ENCODE assay signal across 18 mouse cellular contexts in genomic region chr2:93266565-93267169, GRCm38 (mm10).
DNase-seq lines count a peak whose midpoint lies in the region; ATAC-seq and TF ChIP-seq lines count a peak whose summit lies in the region.
"Had no signal": no experiment of that assay in that cellular context is flagged by ENCODE, and none has a peak within 500 bp of the region (broad histone marks: within the 10 kb centered on the region; RNA-seq: fewer than 3 reads in every experiment).

No protein-coding gene starts in this region.

- no peak for TF ChIP-seq EP300 in stomach, postnatal 0 days (optimal IDR thresholded peaks at IDR 0.05)

- WGBS in kidney, embryonic 15.5 days, result 47% methylated on average over 7 of the region's 7 CpGs
- WGBS in forebrain, embryonic 13.5 days, result 15% methylated on average over 7 of the region's 7 CpGs
- 41% methylated on average over 7 of the region's 7 CpGs for WGBS in hindbrain, embryonic 13.5 days
- WGBS in midbrain, postnatal 0 days, result 38% methylated on average over 7 of the region's 7 CpGs
- 71% methylated on average over 7 of the region's 7 CpGs for WGBS in stomach, postnatal 0 days

- no peak for DNase-seq in kidney, postnatal 25 days
- DNase-seq in midbrain, postnatal 0 days (ENCODE audit: low spot score), result peak; percentile 56
- DNase-seq in urinary bladder, postnatal 10 days (ENCODE audit: low spot score), result no peak
- DNase-seq in left cerebral cortex, adult 2 months (ENCODE audit: extremely low spot score in 1 of 2, low spot score in 2 of 2), result no peak
- no peak for DNase-seq in stomach, postnatal 0 days (ENCODE audit: low spot score)
- DNase-seq: cerebellum, adult 2 months; gastrocnemius, postnatal 25 days; left cerebral cortex, postnatal 4 days; right cerebral cortex, postnatal 14 days; thymus, postnatal 4 days had no signal

- H3K9me3 ChIP-seq in kidney, embryonic 15.5 days (replicated peaks), result no peaks in the 10 kb centered on the region
- no peaks in the 10 kb centered on the region for H3K9me3 ChIP-seq in forebrain, embryonic 13.5 days (replicated peaks)
- no peaks in the 10 kb centered on the region for H3K9me3 ChIP-seq in hindbrain, embryonic 13.5 days
- no peaks in the 10 kb centered on the region for H3K9me3 ChIP-seq in midbrain, postnatal 0 days (ENCODE audit: low read length)
- no peaks in the 10 kb centered on the region for H3K9me3 ChIP-seq in stomach, postnatal 0 days (ENCODE audit: control insufficient read depth, low read length)
- H3K9me3 ChIP-seq: embryonic facial prominence, embryonic 12.5 days; lung, embryonic 15.5 days had no signal

- no peak overlapping the region for H3K9ac ChIP-seq in kidney, embryonic 15.5 days
- H3K9ac ChIP-seq in forebrain, embryonic 13.5 days, result no peak overlapping the region
- no peak overlapping the region for H3K9ac ChIP-seq in hindbrain, embryonic 13.5 days
- no peak overlapping the region for H3K9ac ChIP-seq in midbrain, postnatal 0 days (replicated peaks; ENCODE audit: low read length, poor library complexity, severe bottlenecking)
- H3K9ac ChIP-seq in stomach, postnatal 0 days (ENCODE audit: low read length), result no peak overlapping the region
- H3K9ac ChIP-seq: embryonic facial prominence, embryonic 12.5 days; lung, embryonic 15.5 days had no signal

- H3K36me3 ChIP-seq in kidney, embryonic 15.5 days, result no peaks in the 10 kb centered on the region
- no peaks in the 10 kb centered on the region for H3K36me3 ChIP-seq in forebrain, embryonic 13.5 days (ENCODE audit: poor library complexity, severe bottlenecking)
- no peaks in the 10 kb centered on the region for H3K36me3 ChIP-seq in hindbrain, embryonic 13.5 days
- no peaks in the 10 kb centered on the region for H3K36me3 ChIP-seq in midbrain, postnatal 0 days (ENCODE audit: insufficient read depth, low read length)
- no peaks in the 10 kb centered on the region for H3K36me3 ChIP-seq in stomach, postnatal 0 days (ENCODE audit: control insufficient read depth, insufficient read depth, low read length)
- H3K36me3 ChIP-seq: embryonic facial prominence, embryonic 12.5 days; lung, embryonic 15.5 days had no signal

- no peak for ATAC-seq in kidney, embryonic 15.5 days (replicated peaks; ENCODE audit: low FRiP score)
- peak; percentile 44; the same call in 1 of the 2 replicates for ATAC-seq in forebrain, embryonic 13.5 days
- peak; percentile 34; the same call in 1 of the 2 replicates for ATAC-seq in hindbrain, embryonic 13.5 days (ENCODE audit: low FRiP score)
- ATAC-seq in midbrain, postnatal 0 days (ENCODE audit: low FRiP score), result no peak
- ATAC-seq in stomach, postnatal 0 days (ENCODE audit: low FRiP score, low TSS enrichment), result no peak
- ATAC-seq: activated CD4-positive, CD25-positive, alpha-beta regulatory T cell, adult 4 months; inflammation-experienced regulatory T-cells, adult 6 months had no signal

- H3K4me1 ChIP-seq in kidney, embryonic 15.5 days, result peaks cover 75% of the 10 kb centered on the region
- H3K4me1 ChIP-seq in forebrain, embryonic 13.5 days, result peaks cover 48% of the 10 kb centered on the region
- H3K4me1 ChIP-seq in hindbrain, embryonic 13.5 days (replicated peaks), result peaks cover 76% of the 10 kb centered on the region
- no peaks in the 10 kb centered on the region for H3K4me1 ChIP-seq in midbrain, postnatal 0 days (ENCODE audit: insufficient read depth, low read length)
- H3K4me1 ChIP-seq in stomach, postnatal 0 days (replicated peaks; ENCODE audit: control insufficient read depth, insufficient read depth), result no peaks in the 10 kb centered on the region

- H3K27ac ChIP-seq in kidney, embryonic 15.5 days, result peak overlapping the region; percentile 9
- no peak overlapping the region for H3K27ac ChIP-seq in forebrain, embryonic 13.5 days
- peak overlapping the region; percentile 84 for H3K27ac ChIP-seq in hindbrain, embryonic 13.5 days
- H3K27ac ChIP-seq in midbrain, postnatal 0 days (ENCODE audit: low read depth, low read length), result no peak overlapping the region
- no peak overlapping the region for H3K27ac ChIP-seq in left cerebral cortex, adult 2 months
- H3K27ac ChIP-seq in stomach, postnatal 0 days (replicated peaks), result no peak overlapping the region
- H3K27ac ChIP-seq: embryonic facial prominence, embryonic 12.5 days had no signal

- no peak overlapping the region for H3K4me3 ChIP-seq in kidney, embryonic 15.5 days (replicated peaks)
- H3K4me3 ChIP-seq in forebrain, embryonic 13.5 days, result no peak overlapping the region
- no peak overlapping the region for H3K4me3 ChIP-seq in hindbrain, embryonic 13.5 days
- H3K4me3 ChIP-seq in midbrain, postnatal 0 days (ENCODE audit: low read depth, low read length), result no peak overlapping the region
- H3K4me3 ChIP-seq in left cerebral cortex, adult 2 months, result no peak overlapping the region
- no peak overlapping the region for H3K4me3 ChIP-seq in stomach, postnatal 0 days (ENCODE audit: low read depth, low read length)
- H3K4me3 ChIP-seq: embryonic facial prominence, embryonic 12.5 days; lung, embryonic 15.5 days had no signal

- intact Hi-C loops in left cerebral cortex, adult 2 months (cut with DNase I), result no loop called here

- H3K4me2 ChIP-seq in kidney, embryonic 15.5 days, result no peak overlapping the region
- H3K4me2 ChIP-seq in forebrain, embryonic 13.5 days, result no peak overlapping the region
- H3K4me2 ChIP-seq in hindbrain, embryonic 13.5 days, result no peak overlapping the region
- H3K4me2 ChIP-seq in midbrain, postnatal 0 days (ENCODE audit: low read depth, low read length, poor library complexity, severe bottlenecking), result no peak overlapping the region
- no peak overlapping the region for H3K4me2 ChIP-seq in stomach, postnatal 0 days (replicated peaks; ENCODE audit: low read depth)
- H3K4me2 ChIP-seq: embryonic facial prominence, embryonic 12.5 days; liver, embryonic 11.5 days; lung, embryonic 15.5 days had no signal

- TF ChIP-seq CTCF in midbrain, postnatal 0 days (IDR thresholded peaks at IDR 0.05), result no peak
- TF ChIP-seq CTCF in left cerebral cortex, adult 2 months (IDR thresholded peaks at IDR 0.05), result no peak
- no peak for TF ChIP-seq CTCF in stomach, postnatal 0 days (IDR thresholded peaks at IDR 0.05; ENCODE audit: low read depth)

- no peaks in the 10 kb centered on the region for H3K27me3 ChIP-seq in kidney, embryonic 15.5 days
- H3K27me3 ChIP-seq in forebrain, embryonic 13.5 days, result no peaks in the 10 kb centered on the region
- no peaks in the 10 kb centered on the region for H3K27me3 ChIP-seq in hindbrain, embryonic 13.5 days
- no peaks in the 10 kb centered on the region for H3K27me3 ChIP-seq in midbrain, postnatal 0 days (ENCODE audit: insufficient read depth, low read length)
- H3K27me3 ChIP-seq in stomach, postnatal 0 days (ENCODE audit: control insufficient read depth, insufficient read depth, low read length), result no peaks in the 10 kb centered on the region
- H3K27me3 ChIP-seq: embryonic facial prominence, embryonic 12.5 days; lung, embryonic 15.5 days had no signal

Comparison
In these comparisons a context has a peak if more than half of its experiments do, and no peak if none do; other contexts are left out.
1. ATAC-seq: peak in forebrain, embryonic 13.5 days (single experiment) and hindbrain, embryonic 13.5 days (single experiment); none in kidney, embryonic 15.5 days (single experiment), midbrain, postnatal 0 days (single experiment) and stomach, postnatal 0 days (single experiment).
2. H3K27ac ChIP-seq: peak in kidney, embryonic 15.5 days (single experiment) and hindbrain, embryonic 13.5 days (single experiment); none in forebrain, embryonic 13.5 days (single experiment), midbrain, postnatal 0 days (single experiment), left cerebral cortex, adult 2 months (single experiment) and stomach, postnatal 0 days (single experiment).